Mouse (Mus musculus) E14TG2a.4 (cell line): Measurements from ENCODE around the gene Htra3.

ENCODE experiments used
- H3K27me3 ChIP-seq: 2 replicates; pipeline ENCODE4 v1.6.1; 2014; ENCODE audit warnings: low read length, control low read depth; ENCODE audit not compliant: insufficient read depth
- H3K36me3 ChIP-seq: 2 replicates; pipeline ENCODE4 v1.6.1; 2014; ENCODE audit warnings: low read length, control low read depth; ENCODE audit not compliant: insufficient read depth
- H3K4me1 ChIP-seq: replicated peaks from 2 replicates; pipeline ENCODE4 v1.6.1; 2014; ENCODE audit warnings: low read depth, low read length, control low read depth
- H3K4me3 ChIP-seq: replicated peaks from 2 replicates; pipeline ENCODE4 v1.5.1; 2014; ENCODE audit warnings: mild to moderate bottlenecking, low read length
- H3K9me3 ChIP-seq: 2 replicates; pipeline ENCODE4 v1.6.1; 2014; ENCODE audit warnings: low read length, control low read depth
- CTCF ChIP-seq: conservative IDR thresholded peaks from 2 replicates; pipeline ENCODE4 v1.5.1; 2014; ENCODE audit warnings: low read length
- NANOG ChIP-seq: IDR thresholded peaks from 2 replicates; pipeline ENCODE4 v1.6.1; 2014; ENCODE audit warnings: borderline replicate concordance, low read length, mixed read lengths
- POU5F1 ChIP-seq: IDR thresholded peaks from 2 replicates; pipeline ENCODE4 v1.6.1; 2014; ENCODE audit warnings: low read length, borderline replicate concordance

Gene Htra3

GRCm38 (mm10) chr5:35629333-35629732 is 50.2 kb downstream of the Htra3 start:
- Histone ChIP-seq H3K9me3 (peaks cover 8% of the 10 kb centered on the region; the same call in 1 of the 2 replicates), H3K27me3 (peaks cover 8% of the 10 kb centered on the region), H3K36me3 (no peaks in the 10 kb centered on the region), H3K4me3 (no peak overlapping the region), H3K4me1 (no peaks in the 10 kb centered on the region)
- TF ChIP-seq CTCF (no peak), NANOG (no peak), POU5F1 (no peak)

DNA sequence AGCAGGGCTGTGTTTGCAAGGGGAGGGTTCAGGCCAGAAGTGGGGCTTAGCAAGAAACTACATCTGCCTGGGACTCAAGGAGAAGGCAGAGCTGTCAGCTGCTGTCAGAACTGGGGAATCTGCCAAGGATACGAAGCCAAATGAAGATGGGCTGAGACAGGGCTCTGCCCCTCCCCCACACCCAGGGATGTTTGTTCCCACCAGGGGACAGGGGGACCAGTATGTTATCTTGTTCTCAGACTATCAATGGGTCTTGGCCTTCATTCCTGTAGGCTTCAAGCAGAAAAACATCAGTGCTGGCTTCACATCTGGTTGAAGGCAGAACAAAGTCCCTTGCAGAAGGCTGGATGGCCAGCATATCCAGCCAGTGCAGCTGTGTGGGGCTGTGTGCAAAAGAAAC is 50.9 kb downstream of the Htra3 start:
- H3K36me3 ChIP-seq: no peaks in the 10 kb centered on the region
- no peak for TF ChIP-seq CTCF
- no peak for TF ChIP-seq POU5F1
- TF ChIP-seq NANOG: no peak
- H3K27me3 ChIP-seq: peaks cover 8% of the 10 kb centered on the region
- H3K4me3 ChIP-seq: no peak overlapping the region
- no peaks in the 10 kb centered on the region for H3K4me1 ChIP-seq
- peaks cover 8% of the 10 kb centered on the region; the same call in 1 of the 2 replicates for H3K9me3 ChIP-seq

DNA sequence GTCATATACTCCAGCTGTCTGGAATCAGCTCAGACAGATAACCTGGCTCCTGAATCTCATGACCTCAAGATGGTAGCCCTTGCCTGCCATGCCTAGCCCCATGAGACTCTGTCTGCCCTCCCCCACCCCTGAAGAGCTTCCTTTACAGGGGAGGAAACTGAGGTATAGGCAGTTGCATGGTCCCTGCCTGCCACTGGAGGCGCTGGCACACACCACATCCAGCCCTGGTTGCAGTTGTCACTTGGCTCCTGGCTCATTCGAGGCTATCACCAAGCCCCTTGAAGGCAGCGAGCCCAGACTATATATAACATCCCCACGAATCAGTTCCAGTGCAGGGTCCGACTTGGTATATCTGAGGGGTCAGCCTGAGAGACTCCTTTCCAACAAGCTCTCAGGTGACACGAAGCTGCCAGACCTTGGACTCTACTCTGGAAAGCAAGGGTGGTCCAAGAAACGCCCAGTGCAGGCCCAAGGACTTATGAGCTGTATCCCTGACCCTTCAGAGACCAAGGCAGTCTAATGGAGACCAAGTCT is 52.2 kb downstream of the Htra3 start:
- TF ChIP-seq CTCF (peak; percentile 44), NANOG (no peak), POU5F1 (no peak)
- no peaks in the 10 kb centered on the region for H3K36me3 ChIP-seq
- H3K4me1 ChIP-seq: no peaks in the 10 kb centered on the region
- peaks cover 8% of the 10 kb centered on the region for H3K27me3 ChIP-seq
- H3K9me3 ChIP-seq: peaks cover 8% of the 10 kb centered on the region; the same call in 1 of the 2 replicates
- no peak overlapping the region for H3K4me3 ChIP-seq

DNA sequence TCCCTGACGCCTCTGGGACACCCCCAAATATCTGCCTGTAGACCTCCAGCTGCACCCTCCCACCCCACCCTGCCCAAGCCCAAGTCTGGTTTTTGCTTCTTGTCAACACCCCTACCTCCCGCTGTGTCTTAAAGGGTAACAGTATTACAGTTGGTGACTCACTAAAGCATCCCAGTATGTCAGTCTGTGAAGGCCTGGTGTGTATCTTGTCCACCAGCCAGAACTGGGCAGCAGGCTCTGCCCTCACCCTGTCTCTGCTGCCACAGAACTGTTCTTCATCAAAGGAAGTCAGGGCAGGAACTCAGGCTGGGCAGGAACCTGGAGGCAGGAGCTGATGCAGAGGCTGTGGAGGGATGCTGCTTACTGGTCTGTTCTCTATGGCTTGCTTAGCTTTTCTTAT is 53.2 kb downstream of the Htra3 start:
- peaks cover 2% of the 10 kb centered on the region; the same call in 1 of the 2 replicates for H3K27me3 ChIP-seq
- no peak overlapping the region for H3K4me3 ChIP-seq
- no peak for TF ChIP-seq CTCF
- TF ChIP-seq NANOG: no peak
- no peak for TF ChIP-seq POU5F1
- no peaks in the 10 kb centered on the region for H3K4me1 ChIP-seq
- peaks cover 8% of the 10 kb centered on the region; the same call in 1 of the 2 replicates for H3K9me3 ChIP-seq
- no peaks in the 10 kb centered on the region for H3K36me3 ChIP-seq

GRCm38 (mm10) chr5:35624751-35625239 is 54.8 kb downstream of the Htra3 start:
- Histone ChIP-seq H3K4me1 (no peaks in the 10 kb centered on the region), H3K9me3 (peaks cover 8% of the 10 kb centered on the region; the same call in 1 of the 2 replicates), H3K27me3 (peaks cover 2% of the 10 kb centered on the region; the same call in 1 of the 2 replicates), H3K4me3 (no peak overlapping the region), H3K36me3 (no peaks in the 10 kb centered on the region)
- TF ChIP-seq CTCF (no peak), POU5F1 (no peak), NANOG (no peak)

DNA sequence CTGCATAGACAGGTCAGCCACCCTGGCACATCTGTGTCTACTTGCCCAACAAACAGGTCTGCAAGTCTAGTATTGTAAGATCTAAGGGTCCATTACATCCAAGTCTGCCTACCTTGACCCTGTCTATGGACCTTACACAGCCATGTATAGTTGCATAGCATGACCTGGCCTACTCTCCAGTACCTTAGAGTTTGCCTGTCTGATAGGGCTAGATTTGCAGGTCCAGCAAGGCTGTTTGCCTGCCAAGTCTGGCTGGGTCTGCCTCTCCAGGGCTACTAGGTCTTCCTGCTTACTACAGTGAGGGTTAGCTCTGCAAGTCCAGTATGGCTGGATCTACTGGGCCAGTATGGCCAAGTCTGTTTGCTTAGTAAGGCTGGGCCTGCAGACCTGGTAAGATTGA is 55.8 kb downstream of the Htra3 start:
- Histone ChIP-seq H3K4me3 (no peak overlapping the region), H3K27me3 (peaks cover 2% of the 10 kb centered on the region; the same call in 1 of the 2 replicates), H3K9me3 (peaks cover 8% of the 10 kb centered on the region; the same call in 1 of the 2 replicates), H3K36me3 (no peaks in the 10 kb centered on the region), H3K4me1 (no peaks in the 10 kb centered on the region)
- no peak for TF ChIP-seq NANOG
- TF ChIP-seq POU5F1: no peak
- TF ChIP-seq CTCF: no peak

- Histone ChIP-seq H3K9me3 (peaks cover 7% of the 10 kb centered on the region; the same call in 1 of the 2 replicates), H3K36me3 (no peaks in the 10 kb centered on the region), H3K4me1 (no peaks in the 10 kb centered on the region), H3K4me3 (no peak overlapping the region), H3K27me3 (no peaks in the 10 kb centered on the region)
- TF ChIP-seq CTCF: no peak
- no peak for TF ChIP-seq NANOG
- no peak for TF ChIP-seq POU5F1
These were observed 58.5 kb downstream of the Htra3 start for GRCm38 (mm10) chr5:35621114-35621513.

DNA sequence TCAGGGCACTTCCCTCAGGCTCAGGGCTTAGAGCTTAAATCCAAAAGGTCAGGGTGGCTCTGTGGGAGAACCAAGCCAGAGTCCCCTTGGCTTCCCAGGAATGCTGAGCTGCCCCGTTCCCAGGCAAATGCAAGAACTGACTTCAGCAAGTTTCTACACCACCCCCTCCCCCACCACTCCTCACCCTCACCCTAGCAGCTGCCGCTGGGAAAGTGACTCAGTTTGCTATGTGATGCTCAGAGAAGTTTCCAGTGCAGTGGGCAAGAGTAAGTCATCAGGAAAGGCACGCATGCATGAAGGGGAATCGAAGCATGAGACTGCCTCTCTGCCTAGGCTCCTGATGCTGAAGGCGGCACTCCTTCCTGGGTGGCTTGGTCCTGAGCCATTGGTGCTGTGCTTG is 62.6 kb downstream of the Htra3 start:
- Histone ChIP-seq H3K36me3 (no peaks in the 10 kb centered on the region), H3K9me3 (no peaks in the 10 kb centered on the region)

More for the DNA sequence above, 62.6 kb downstream of the Htra3 start:
- Histone ChIP-seq H3K4me1 (no peaks in the 10 kb centered on the region), H3K27me3 (no peaks in the 10 kb centered on the region), H3K4me3 (no peak overlapping the region)
- TF ChIP-seq NANOG (no peak), POU5F1 (no peak), CTCF (no peak)
